Mouse (Mus musculus): ENCODE measurements around the gene A530064D06Rik. TPM values are rescaled to one million over a fixed set of nuclear protein-coding genes. Genes with fewer than 3 reads are reported as not detected.

A530064D06Rik gene
- polyA plus RNA-seq, 1 experiment from 2014 or later: 0.20 TPM

GRCm38 (mm10) chr17:48100441-48101417 is 66.3 kb downstream of the A530064D06Rik start:
- H3K9ac ChIP-seq (ENCODE audit: low read depth, low read length): no peak overlapping the region
- WGBS: 11% methylated on average over 21 of the region's 21 CpGs
- H3K27me3 ChIP-seq (ENCODE audit: control insufficient read depth, insufficient read depth, low read depth, low read length): peaks cover 27% of the 10 kb centered on the region
- H3K4me1 ChIP-seq (ENCODE audit: control insufficient read depth, insufficient read depth, low read length): peaks cover 23% of the 10 kb centered on the region
- H3K36me3 ChIP-seq (ENCODE audit: control insufficient read depth, insufficient read depth, low read length): no peaks in the 10 kb centered on the region
- H3K4me3 ChIP-seq (ENCODE audit: low read depth, low read length): peak overlapping the region; percentile 31
- peak; percentile 79 for ATAC-seq
- H3K27ac ChIP-seq (ENCODE audit: low read length): no peak overlapping the region
- H3K9me3 ChIP-seq (replicated peaks; ENCODE audit: control insufficient read depth, low read length, poor library complexity, severe bottlenecking): no peaks in the 10 kb centered on the region
- peak overlapping the region; percentile 54 for H3K4me2 ChIP-seq (ENCODE audit: low read length)

GRCm38 (mm10) chr17:48099312-48099711 is 67.8 kb downstream of the A530064D06Rik start:
- no peak overlapping the region for H3K4me3 ChIP-seq (ENCODE audit: low read depth, low read length)
- no peak overlapping the region for H3K4me2 ChIP-seq (ENCODE audit: low read length)
- no peaks in the 10 kb centered on the region for H3K9me3 ChIP-seq (replicated peaks; ENCODE audit: control insufficient read depth, low read length, poor library complexity, severe bottlenecking)
- no peak overlapping the region for H3K9ac ChIP-seq (ENCODE audit: low read depth, low read length)
- H3K4me1 ChIP-seq (ENCODE audit: control insufficient read depth, insufficient read depth, low read length): peaks cover 24% of the 10 kb centered on the region
- peaks cover 30% of the 10 kb centered on the region for H3K27me3 ChIP-seq (ENCODE audit: control insufficient read depth, insufficient read depth, low read depth, low read length)
- H3K27ac ChIP-seq (ENCODE audit: low read length): no peak overlapping the region
- WGBS: 8% methylated on average over 11 of the region's 11 CpGs
- no peaks in the 10 kb centered on the region for H3K36me3 ChIP-seq (ENCODE audit: control insufficient read depth, insufficient read depth, low read length)
- ATAC-seq: no peak

Other genes with a start within 250 kb of the A530064D06Rik start
- 35.8 and 38.8 TPM in 2 replicates for gene Foxp4, start 242.6 kb downstream of the A530064D06Rik start, polyA plus RNA-seq (2015; fragmentation: Nextera tagmentation; extraction: Ambion mirVana)
- gene 1700122O11Rik, start 129.0 kb downstream of the A530064D06Rik start, polyA plus RNA-seq (2015; fragmentation: Nextera tagmentation; extraction: Ambion mirVana): not detected in 2 replicates
- gene 1700067P10Rik, start 78.0 kb downstream of the A530064D06Rik start, polyA plus RNA-seq (2015; fragmentation: Nextera tagmentation; extraction: Ambion mirVana): not detected in 2 replicates
- gene 9830107B12Rik, start 21.0 kb downstream of the A530064D06Rik start, polyA plus RNA-seq (2015; fragmentation: Nextera tagmentation; extraction: Ambion mirVana): not detected in 2 replicates
- gene Trem1, start 65.5 kb upstream of the A530064D06Rik start, polyA plus RNA-seq (2015; fragmentation: Nextera tagmentation; extraction: Ambion mirVana): not detected in 2 replicates
- gene Trem3, start 80.5 kb upstream of the A530064D06Rik start, polyA plus RNA-seq (2015; fragmentation: Nextera tagmentation; extraction: Ambion mirVana): not detected in 2 replicates
- gene Treml4, start 97.0 kb upstream of the A530064D06Rik start, polyA plus RNA-seq (2015; fragmentation: Nextera tagmentation; extraction: Ambion mirVana): 0.38 TPM in 1 of 2 replicates, not detected in the other
- gene Treml2, start 132.2 kb upstream of the A530064D06Rik start, polyA plus RNA-seq (2015; fragmentation: Nextera tagmentation; extraction: Ambion mirVana): 0.09 TPM in 1 of 2 replicates, not detected in the other
- gene B430306N03Rik, start 148.9 kb upstream of the A530064D06Rik start, polyA plus RNA-seq (2015; fragmentation: Nextera tagmentation; extraction: Ambion mirVana): 0.14 TPM in 1 of 2 replicates, not detected in the other
- gene Trem2, start 179.1 kb upstream of the A530064D06Rik start, polyA plus RNA-seq (2015; fragmentation: Nextera tagmentation; extraction: Ambion mirVana): 2.9 and 3.1 TPM in 2 replicates
- 0.22 and 0.39 TPM in 2 replicates for gene Treml1, start 192.6 kb upstream of the A530064D06Rik start, polyA plus RNA-seq (2015; fragmentation: Nextera tagmentation; extraction: Ambion mirVana)
- 10.7 and 11.1 TPM in 2 replicates for gene Nfya, start 242.6 kb upstream of the A530064D06Rik start, polyA plus RNA-seq (2015; fragmentation: Nextera tagmentation; extraction: Ambion mirVana)
- gene Oard1, start 242.7 kb upstream of the A530064D06Rik start, polyA plus RNA-seq (2015; fragmentation: Nextera tagmentation; extraction: Ambion mirVana): 32.7 and 36.4 TPM in 2 replicates

All from midbrain, embryonic 16.5 days (tissue).